ENCODE assay signal across 17 mouse cellular contexts in the genomic region with DNA sequence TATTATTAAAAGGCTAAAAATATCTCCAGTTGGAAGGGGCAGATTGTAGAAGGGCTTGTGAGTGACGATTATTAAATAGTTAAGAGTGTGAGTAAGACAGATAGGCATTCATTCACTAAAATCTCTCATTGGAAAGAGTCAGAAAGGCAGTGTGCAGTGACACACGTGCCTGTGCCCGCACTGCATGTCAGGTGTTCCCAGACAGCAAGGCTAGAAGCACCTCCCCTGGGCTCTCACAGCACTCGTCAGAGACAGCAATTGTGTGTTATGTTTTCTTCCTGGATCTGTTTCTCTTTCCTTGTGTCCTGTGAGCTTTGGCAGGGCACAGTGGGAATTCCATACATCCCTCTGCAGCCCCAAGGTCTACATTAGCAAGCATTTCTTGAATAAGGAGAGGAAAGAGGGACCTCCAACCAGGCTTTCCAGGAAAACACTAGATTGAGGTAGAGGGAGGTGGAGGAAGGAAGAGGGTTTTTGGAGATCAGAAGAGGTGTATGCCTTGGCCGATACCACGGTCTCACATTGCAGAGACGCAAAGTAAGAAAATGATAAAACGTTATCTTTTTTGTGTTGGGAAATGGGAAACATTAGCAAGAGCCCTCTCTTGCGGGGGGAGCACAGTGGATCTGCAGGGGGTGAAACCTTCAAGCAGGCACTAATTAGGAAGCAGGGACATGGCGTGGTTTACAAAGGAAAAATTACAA. TPM values are rescaled to one million over a fixed set of nuclear protein-coding genes. Genes with fewer than 3 reads are reported as not detected.
DNase-seq lines count a peak whose midpoint lies in the region; ATAC-seq and TF ChIP-seq lines count a peak whose summit lies in the region.
"Had no signal": no experiment of that assay in that cellular context is flagged by ENCODE, and none has a peak within 500 bp of the region (broad histone marks: within the 10 kb centered on the region; RNA-seq: fewer than 3 reads in every experiment).

No protein-coding gene starts in this region.

- 31% methylated on average over 10 of the region's 10 CpGs for WGBS in heart, postnatal 0 days
- WGBS in liver, postnatal 0 days (ENCODE audit: insufficient replicate concordance), result 44% methylated on average over 10 of the region's 10 CpGs

- no peaks in the 10 kb centered on the region for H3K9me3 ChIP-seq in heart, postnatal 0 days (replicated peaks; ENCODE audit: control insufficient read depth, low read length)
- no peaks in the 10 kb centered on the region for H3K9me3 ChIP-seq in liver, postnatal 0 days (ENCODE audit: low read length)
- H3K9me3 ChIP-seq: hindbrain, embryonic 15.5 days; limb, embryonic 15.5 days; neural tube, embryonic 12.5 days had no signal

- H3K4me2 ChIP-seq in heart, postnatal 0 days (ENCODE audit: low read depth, low read length), result peak overlapping the region; percentile 10; the same call in 1 of the 2 replicates
- peak overlapping the region; percentile 40 for H3K4me2 ChIP-seq in liver, postnatal 0 days (ENCODE audit: low read depth, low read length)
- H3K4me2 ChIP-seq: hindbrain, embryonic 15.5 days; limb, embryonic 15.5 days; neural tube, embryonic 12.5 days had no signal

- intact Hi-C loops in heart, postnatal 25 days (cut with DNase I), result no loop called here

- TF ChIP-seq CTCF in heart, postnatal 0 days (IDR thresholded peaks at IDR 0.05; ENCODE audit: low read depth), result no peak
- TF ChIP-seq CTCF in liver, postnatal 0 days (IDR thresholded peaks at IDR 0.05; ENCODE audit: low read depth), result no peak

- ATAC-seq in heart, postnatal 0 days (ENCODE audit: insufficient read depth, low read depth), result peak; percentile 73
- 0 out of 2 replicates have a peak, but pooled peaks have one; percentile 13 for ATAC-seq in erythroid progenitor cell, adult 5-6 weeks (replicated peaks; ENCODE audit: low FRiP score, poor library complexity, severe bottlenecking)
- ATAC-seq in liver, postnatal 0 days, result no peak; the same call in 1 of the 2 replicates
- ATAC-seq: CD4-positive, CD25-positive, alpha-beta regulatory T cell, adult 4 months; midbrain, embryonic 16.5 days had no signal

- H3K27me3 ChIP-seq in heart, postnatal 0 days (ENCODE audit: control insufficient read depth, insufficient read depth, low read length), result no peaks in the 10 kb centered on the region
- H3K27me3 ChIP-seq in liver, postnatal 0 days (ENCODE audit: insufficient read depth, low read length), result no peaks in the 10 kb centered on the region
- H3K27me3 ChIP-seq: hindbrain, embryonic 15.5 days; limb, embryonic 15.5 days; neural tube, embryonic 12.5 days had no signal

- no peaks in the 10 kb centered on the region for H3K36me3 ChIP-seq in heart, postnatal 0 days (replicated peaks; ENCODE audit: control insufficient read depth, insufficient read depth, low read length)
- no peaks in the 10 kb centered on the region for H3K36me3 ChIP-seq in liver, postnatal 0 days (replicated peaks; ENCODE audit: insufficient read depth, low read length)
- H3K36me3 ChIP-seq: hindbrain, embryonic 15.5 days; limb, embryonic 15.5 days; neural tube, embryonic 12.5 days had no signal

- DNase-seq in heart, postnatal 0 days (ENCODE audit: low spot score), result peak; percentile 55
- no peak for DNase-seq in heart, postnatal 25 days (ENCODE audit: low spot score)
- no peak for DNase-seq in liver, postnatal 0 days
- DNase-seq in thymus, postnatal 4 days, result peak; percentile 73
- DNase-seq in spleen, postnatal 4 days (ENCODE audit: low spot score in 2 of 2), result no peak
- no peak for DNase-seq in natural killer cell, adult 2 months (ENCODE audit: low spot score in 2 of 2)
- DNase-seq: cerebellum, adult 2 months; embryo, embryonic 11 days; gastrocnemius, postnatal 25 days; kidney, adult 2 months had no signal

- no peak overlapping the region for H3K9ac ChIP-seq in heart, postnatal 0 days (replicated peaks; ENCODE audit: low read depth, low read length)
- no peak overlapping the region for H3K9ac ChIP-seq in liver, postnatal 0 days (replicated peaks)
- H3K9ac ChIP-seq: hindbrain, embryonic 15.5 days; limb, embryonic 15.5 days; neural tube, embryonic 12.5 days had no signal

- TF ChIP-seq EP300 in heart, postnatal 0 days (IDR thresholded peaks at IDR 0.05; ENCODE audit: low read depth), result no peak
- no peak for TF ChIP-seq EP300 in liver, postnatal 0 days (IDR thresholded peaks at IDR 0.05; ENCODE audit: low read depth)

- H3K27ac ChIP-seq in heart, postnatal 0 days (ENCODE audit: low read depth), result peak overlapping the region; percentile 46; the same call in 1 of the 2 replicates
- H3K27ac ChIP-seq in liver, postnatal 0 days (ENCODE audit: low read depth), result no peak overlapping the region
- H3K27ac ChIP-seq: hindbrain, embryonic 15.5 days; limb, embryonic 15.5 days; macrophage; neural tube, embryonic 12.5 days had no signal

- no peak overlapping the region for H3K4me3 ChIP-seq in heart, postnatal 0 days (ENCODE audit: low read depth, low read length)
- H3K4me3 ChIP-seq in liver, postnatal 0 days (ENCODE audit: low read depth, low read length), result no peak overlapping the region
- H3K4me3 ChIP-seq: hindbrain, embryonic 15.5 days; limb, embryonic 15.5 days; neural tube, embryonic 12.5 days had no signal

- peaks cover 6% of the 10 kb centered on the region; the same call in 1 of the 2 replicates for H3K4me1 ChIP-seq in heart, postnatal 0 days (ENCODE audit: control insufficient read depth, insufficient read depth)
- peaks cover 25% of the 10 kb centered on the region for H3K4me1 ChIP-seq in liver, postnatal 0 days (ENCODE audit: insufficient read depth)
- H3K4me1 ChIP-seq: hindbrain, embryonic 15.5 days; neural tube, embryonic 12.5 days had no signal

RNA-seq across cellular contexts. Expression of gene Uspl1, which starts 49.2 kb away (rescaled TPM):
- 18.9 and 23.6 TPM in 2 replicates for total RNA-seq in heart, postnatal 0 days (2014; rRNA removed; ENCODE audit: low replicate concordance)
- polyA plus RNA-seq in heart, postnatal 0 days (2015; fragmentation: Nextera tagmentation; extraction: Ambion mirVana), result 17.6 and 17.8 TPM in 2 replicates
- total RNA-seq in heart, postnatal 25 days (2021), result 10 to 100 TPM; 16.2 to 17.4 TPM
- total RNA-seq in erythroid progenitor cell, adult 5-6 weeks (2015; ENCODE audit: low replicate concordance), result 26.4 and 42.9 TPM in 2 replicates
- 22.1 and 31.8 TPM in 2 replicates for total RNA-seq in erythroid progenitor cell, adult 5-6 weeks (2017; ENCODE audit: low replicate concordance)
- 11.7 and 12.4 TPM in 2 replicates for polyA plus RNA-seq in liver, postnatal 0 days (2015; fragmentation: Nextera tagmentation; extraction: Ambion mirVana)

RNA-seq across cellular contexts. Expression of gene Hmgb1, which starts 49.4 kb away (rescaled TPM):
- 107 and 193 TPM in 2 replicates for total RNA-seq in heart, postnatal 0 days (2014; rRNA removed; ENCODE audit: low replicate concordance)
- 495 and 540 TPM in 2 replicates for polyA plus RNA-seq in heart, postnatal 0 days (2015; fragmentation: Nextera tagmentation; extraction: Ambion mirVana)
- 10 to 100 TPM; 83.8 to 97.6 TPM for total RNA-seq in heart, postnatal 25 days (2021)
- 681 and 819 TPM in 2 replicates for total RNA-seq in erythroid progenitor cell, adult 5-6 weeks (2015; ENCODE audit: low replicate concordance)
- 585 and 610 TPM in 2 replicates for total RNA-seq in erythroid progenitor cell, adult 5-6 weeks (2017; ENCODE audit: low replicate concordance)
- 421 and 439 TPM in 2 replicates for polyA plus RNA-seq in liver, postnatal 0 days (2015; fragmentation: Nextera tagmentation; extraction: Ambion mirVana)

Comparison
In these comparisons a context has a peak if more than half of its experiments do, and no peak if none do; other contexts are left out.
1. DNase-seq: peak in heart, postnatal 0 days (single experiment) and thymus, postnatal 4 days (single experiment); none in heart, postnatal 25 days (single experiment), liver, postnatal 0 days (single experiment), spleen, postnatal 4 days (0 of 2) and natural killer cell, adult 2 months (0 of 2).